Mouse (Mus musculus): ENCODE measurements at regions not wholly inside any gene's neighbourhood (a gene's known extent, or its start where the extent isn't known, plus 50 kb on each side); places are given as distances from the start of the nearest gene placed in this dataset.

DNA sequence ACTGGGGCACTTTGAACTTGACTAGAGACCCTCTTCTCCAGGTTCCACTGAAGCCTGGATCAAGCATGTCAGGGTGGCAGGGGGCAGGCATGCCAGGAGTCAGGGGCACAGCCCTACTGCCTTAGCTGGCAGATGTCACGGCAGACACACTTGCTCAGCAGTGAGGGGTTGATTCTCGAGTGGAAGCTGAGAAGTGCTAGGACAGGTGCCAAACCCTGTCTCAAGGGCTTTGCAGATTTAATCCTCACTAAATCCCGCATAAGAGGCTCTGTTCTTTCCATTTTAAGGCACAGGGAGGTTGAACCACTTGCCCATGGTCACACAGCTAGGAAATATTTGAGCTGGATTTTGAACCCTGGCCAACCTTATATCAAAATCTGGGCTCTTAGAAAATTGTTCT lies 223.5 kb upstream of the Mvb12b start:
- intact Hi-C loops (cut with DNase I): no loop called here
- DNase-seq (ENCODE audit: low spot score): no peak

DNA sequence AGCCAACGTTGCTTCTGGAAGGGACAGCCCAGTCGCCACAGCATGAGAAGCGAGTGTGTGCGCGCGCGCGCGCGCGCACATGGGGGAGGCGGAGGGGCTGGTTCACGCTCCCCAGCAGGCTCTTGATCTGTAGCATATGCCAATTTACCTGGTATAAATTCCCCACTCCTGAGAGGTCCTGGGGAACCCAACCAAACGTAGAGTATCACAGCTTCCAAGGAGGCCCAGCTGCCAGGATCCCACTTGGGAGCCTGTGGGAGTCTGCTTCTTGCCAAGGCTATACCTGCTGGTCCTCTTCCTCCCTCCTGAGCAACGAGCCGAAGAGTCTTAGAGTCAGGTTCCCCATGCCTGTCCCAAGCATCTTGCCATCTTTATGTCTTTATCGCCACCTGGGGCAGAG lies 222.8 kb upstream of the Mvb12b start:
- DNase-seq (ENCODE audit: low spot score): no peak
- intact Hi-C loops (cut with DNase I): no loop called here

DNA sequence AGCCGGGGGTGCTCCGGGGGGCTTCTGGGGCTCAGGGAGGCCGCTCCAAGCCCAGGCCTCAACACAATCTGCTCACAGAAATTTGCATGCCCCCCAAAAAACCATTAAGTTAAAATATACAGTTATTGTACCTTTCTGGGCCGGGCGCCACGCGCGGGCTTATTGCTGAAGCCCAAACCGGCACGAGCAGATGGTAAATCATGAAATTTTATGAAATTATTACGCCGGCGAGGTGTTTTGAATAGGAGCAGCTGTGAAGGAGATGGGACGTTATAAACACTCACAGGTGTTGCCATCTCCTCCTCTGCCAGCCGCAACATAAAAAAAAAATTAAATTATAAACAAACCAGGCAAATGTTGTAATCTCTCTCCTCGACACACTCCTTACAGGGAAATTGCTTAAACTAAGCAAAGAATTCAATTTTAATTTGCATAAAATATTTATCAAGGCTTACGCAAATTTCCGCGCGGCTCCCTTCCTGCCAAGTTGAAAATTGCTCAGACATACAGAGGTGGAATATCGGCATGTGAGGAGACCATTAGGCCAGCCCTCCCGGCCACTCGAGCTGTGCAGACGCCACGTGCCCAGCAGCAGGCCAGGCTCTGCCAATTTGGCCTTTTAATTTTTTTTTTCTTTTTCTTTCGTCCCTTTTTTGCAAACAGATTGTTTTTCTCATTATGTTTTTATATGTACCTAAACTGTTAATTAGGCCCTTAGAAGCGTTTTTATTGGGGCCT lies 220.0 kb upstream of the Mvb12b start:
- no peak for DNase-seq (ENCODE audit: low spot score)
- intact Hi-C loops (cut with DNase I): no loop called here

DNA sequence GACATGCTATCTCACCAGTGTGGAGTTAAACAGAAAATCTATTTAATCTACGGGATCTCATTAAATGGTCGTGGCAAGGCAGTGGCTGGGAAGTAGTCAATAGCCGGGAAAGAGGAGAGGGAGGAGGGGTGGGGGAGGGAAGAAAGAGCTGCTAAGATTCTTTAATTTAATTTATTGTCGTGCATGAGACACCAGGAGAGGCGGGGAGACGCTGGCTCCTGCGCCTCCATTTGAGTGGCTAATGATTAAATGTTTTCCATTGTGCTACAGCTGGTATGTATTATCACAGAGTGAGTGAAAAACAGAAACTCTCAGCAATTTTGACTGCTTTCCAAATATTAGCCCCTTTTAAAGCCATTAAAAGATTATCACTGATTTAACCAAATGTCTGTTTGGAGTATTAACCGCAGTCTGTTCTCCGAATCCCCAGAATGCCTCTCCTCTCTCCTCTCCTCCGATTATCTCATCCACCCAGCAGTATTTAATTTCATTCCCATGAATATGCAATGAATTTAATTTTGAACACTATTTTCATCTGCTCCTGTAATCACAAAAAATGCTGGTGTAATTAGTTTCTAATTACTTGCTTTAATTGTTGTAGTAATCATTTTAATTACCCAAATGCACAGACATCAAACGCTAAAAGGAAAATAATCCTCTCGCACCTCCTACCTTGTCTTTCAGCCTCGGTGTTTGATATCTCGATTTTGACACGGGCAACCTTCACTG lies 219.3 kb upstream of the Mvb12b start:
- no peak for DNase-seq (ENCODE audit: low spot score)
- intact Hi-C loops (cut with DNase I): no loop called here

DNA sequence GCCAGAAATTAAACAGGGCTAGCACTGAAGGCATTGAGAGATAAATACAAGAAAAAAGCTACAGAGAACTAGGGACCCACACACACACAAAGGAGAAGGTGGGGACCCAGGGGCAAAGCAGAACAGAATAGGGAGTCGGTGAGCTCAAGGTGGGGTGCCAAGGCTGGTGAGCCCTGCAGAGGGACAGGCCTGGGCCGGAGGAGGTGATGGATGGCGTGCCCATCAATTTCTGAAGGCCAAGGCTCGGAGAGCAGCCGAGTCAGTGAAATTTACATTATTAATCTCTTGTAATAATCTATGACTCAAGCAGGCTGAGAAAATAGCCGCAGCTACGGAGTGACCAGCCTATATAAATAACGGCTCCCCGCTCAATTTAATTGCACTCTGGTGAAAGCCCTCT lies 218.5 kb upstream of the Mvb12b start:
- intact Hi-C loops (cut with DNase I): no loop called here
- DNase-seq (ENCODE audit: low spot score): no peak

DNA sequence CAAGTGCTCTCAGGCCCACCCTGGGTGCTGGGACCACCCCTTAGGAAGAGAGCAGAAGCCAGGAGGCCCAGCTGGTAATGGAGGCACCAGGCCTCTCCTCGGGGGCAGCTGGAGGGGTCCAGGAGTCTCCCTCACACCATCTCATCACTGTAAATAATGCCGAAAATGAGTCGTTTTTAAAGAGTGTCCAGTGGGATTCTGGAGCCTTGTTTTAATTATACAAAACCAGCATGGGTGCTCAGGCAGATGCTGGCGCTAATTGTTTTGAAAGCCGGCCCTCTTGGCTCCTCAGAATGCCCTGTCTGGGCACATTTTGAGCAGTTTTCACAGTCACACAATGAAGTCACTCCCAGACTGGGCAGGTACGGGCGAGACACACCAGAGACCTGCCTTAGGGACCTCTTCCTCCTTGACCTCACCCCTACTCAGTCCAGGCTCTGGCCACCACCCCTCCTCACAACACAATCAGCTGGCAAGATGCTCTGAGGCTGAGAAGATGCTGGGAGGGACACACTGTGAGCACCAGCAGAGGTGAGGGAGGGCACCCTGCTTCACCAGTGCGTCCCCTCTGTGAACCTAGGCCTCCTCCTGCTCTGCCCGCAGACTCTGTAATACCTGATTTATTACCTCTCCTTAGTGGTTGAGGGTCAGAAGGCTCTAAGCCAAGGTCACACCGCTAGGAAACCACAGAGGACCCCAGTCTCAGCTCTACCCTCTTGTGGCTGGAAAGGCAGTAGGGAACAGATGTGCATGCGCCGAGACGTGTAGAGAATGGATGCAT lies 217.7 kb upstream of the Mvb12b start:
- intact Hi-C loops (cut with DNase I): no loop called here
- DNase-seq (ENCODE audit: low spot score): no peak

DNA sequence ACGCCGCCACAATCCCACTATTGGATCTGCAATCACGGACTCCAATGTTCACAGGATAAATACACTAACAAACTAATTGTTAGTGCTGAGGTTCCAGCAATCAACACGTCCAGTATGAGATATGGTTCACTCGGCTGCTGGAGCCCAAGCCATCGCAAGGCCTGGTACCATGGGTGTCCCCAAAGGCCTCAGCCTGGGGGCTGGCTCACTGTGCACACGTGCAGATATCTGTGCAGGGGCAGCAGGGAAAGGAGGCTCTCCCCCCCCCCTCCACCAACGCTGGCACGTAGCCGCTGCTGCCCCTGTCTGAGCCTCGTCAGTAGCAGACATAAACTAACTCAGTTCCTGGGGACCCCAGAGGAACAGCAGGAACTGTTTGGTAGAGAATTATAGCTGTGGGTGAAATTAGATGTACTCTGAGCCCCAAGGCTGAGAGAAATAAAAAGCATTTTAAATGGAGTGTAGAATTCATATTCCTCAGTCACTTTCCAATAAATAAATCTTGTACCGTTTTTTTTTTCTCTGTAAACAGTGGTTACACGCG lies 210.3 kb upstream of the Mvb12b start:
- intact Hi-C loops (cut with DNase I): no loop called here
- DNase-seq (ENCODE audit: low spot score): no peak

DNA sequence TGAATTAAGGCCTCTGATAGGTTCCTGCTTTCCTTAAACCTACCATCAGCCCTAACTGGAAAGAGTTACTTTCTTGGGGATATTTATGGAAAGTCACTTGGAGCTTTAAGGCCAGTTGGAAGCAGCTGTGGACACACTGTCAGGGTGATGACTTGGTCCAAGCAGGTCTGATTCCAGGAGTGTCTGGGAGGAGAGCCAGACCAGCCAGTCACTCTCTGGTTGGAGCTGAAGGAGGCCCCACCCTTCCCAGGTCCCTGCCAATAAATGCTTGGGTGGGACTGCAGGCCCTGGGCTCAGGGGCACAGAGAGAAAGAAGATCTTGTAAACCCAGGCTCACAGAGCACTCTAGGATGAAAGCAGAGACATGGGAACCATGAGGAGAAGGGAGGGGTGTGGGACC lies 208.8 kb upstream of the Mvb12b start:
- peak; percentile 7 for DNase-seq (ENCODE audit: low spot score)
- intact Hi-C loops (cut with DNase I): no loop called here

DNA sequence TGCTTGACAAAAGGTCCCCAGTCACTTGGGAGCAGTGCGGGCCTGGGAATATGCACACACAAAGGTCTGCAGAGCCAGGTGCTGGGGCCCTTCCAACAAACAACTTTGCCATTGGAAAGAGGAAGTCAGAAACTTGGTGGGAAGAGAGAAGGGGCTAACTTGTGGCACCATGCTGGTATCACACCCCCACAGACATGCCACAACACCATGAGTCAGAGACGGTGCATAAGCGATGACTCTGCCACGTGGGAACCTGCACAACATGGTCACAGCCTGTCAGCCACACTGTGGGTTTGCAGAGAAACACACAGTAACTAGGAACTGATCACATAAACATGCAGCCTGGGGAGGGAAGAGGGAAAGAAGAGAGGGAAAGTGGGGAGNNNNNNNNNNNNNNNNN lies 201.1 kb upstream of the Mvb12b start:
- intact Hi-C loops (cut with DNase I): no loop called here
- no peak for DNase-seq (ENCODE audit: low spot score)

DNA sequence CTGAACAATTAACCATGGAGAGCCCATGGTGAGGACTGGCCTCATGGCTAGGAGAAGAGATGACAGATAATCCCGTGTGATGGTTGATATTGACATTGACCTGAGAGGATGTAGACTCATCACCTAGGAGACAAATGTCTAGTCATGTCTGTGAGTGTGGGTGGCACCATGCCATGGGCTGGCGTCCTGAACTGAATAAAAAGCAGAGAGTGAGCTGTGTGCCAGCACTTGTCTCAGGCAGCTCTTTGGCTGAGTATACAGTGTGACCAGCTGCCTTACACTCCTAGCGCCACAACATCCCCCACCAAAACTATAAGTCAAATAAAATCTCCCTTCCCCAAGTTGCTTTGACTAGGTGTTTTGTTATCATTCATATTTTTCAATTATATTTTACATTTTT lies 198.4 kb upstream of the Mvb12b start:
- intact Hi-C loops (cut with DNase I): no loop called here
- DNase-seq (ENCODE audit: low spot score): no peak

DNA sequence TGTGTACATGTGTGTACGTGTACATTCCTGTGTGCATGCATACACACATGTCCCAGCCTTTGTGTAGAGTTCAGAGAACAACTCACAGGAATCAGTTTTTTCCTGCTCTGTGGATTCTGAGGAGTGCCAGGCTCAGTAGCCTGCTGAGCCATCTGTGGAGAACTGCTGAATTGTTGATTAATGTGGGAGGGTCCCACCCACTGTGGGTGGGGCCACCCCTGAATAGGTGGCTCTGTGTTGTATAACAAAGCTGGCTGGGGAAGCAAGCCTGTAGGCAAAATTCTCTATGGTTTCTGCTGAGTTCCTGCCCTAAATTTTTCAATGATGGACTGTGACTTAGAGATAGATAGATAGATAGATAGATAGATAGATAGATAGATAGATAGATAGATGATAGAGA lies 196.8 kb upstream of the Mvb12b start:
- no peak for DNase-seq (ENCODE audit: low spot score)
- intact Hi-C loops (cut with DNase I): no loop called here

DNA sequence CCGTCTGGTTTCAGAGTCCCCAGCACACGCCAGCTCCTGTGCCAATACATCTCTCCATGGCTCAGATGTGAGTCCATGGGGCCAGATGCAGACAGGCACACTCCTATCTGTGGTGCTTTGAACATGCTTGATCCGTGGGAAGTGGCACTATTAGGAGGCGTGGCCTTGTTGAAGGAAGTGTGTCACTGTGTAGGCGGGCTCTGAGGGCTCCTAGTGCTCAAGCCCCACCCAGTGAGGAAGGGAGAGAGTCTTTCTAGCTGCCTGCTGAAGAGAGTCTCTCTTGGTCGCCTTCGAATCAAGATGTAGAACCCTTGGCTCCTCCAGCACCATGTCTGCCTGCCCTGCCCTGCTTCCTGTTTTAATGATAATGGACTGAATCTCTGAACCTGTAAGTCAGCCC lies 194.7 kb upstream of the Mvb12b start:
- no peak for DNase-seq (ENCODE audit: low spot score)
- intact Hi-C loops (cut with DNase I): no loop called here

DNA sequence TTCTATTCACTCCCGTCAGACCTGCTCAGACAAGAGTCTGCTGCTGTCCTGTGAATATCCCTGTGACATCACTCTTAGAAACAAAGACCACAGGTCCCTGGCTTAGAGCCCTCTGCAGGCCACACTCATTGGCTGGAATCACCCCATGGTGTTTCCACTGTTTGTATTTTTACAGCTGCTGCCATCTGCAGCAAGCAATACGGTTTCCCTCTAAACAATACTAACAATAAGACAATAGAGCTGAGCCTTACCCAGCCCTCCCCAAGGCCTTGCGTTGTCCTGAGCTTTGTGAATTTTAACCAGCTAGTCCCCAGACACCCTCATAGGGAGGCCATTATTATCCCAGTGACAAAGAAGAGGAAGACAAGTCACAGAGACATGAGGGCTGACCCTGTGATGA lies 192.4 kb upstream of the Mvb12b start:
- no peak for DNase-seq (ENCODE audit: low spot score)
- intact Hi-C loops (cut with DNase I): no loop called here

DNA sequence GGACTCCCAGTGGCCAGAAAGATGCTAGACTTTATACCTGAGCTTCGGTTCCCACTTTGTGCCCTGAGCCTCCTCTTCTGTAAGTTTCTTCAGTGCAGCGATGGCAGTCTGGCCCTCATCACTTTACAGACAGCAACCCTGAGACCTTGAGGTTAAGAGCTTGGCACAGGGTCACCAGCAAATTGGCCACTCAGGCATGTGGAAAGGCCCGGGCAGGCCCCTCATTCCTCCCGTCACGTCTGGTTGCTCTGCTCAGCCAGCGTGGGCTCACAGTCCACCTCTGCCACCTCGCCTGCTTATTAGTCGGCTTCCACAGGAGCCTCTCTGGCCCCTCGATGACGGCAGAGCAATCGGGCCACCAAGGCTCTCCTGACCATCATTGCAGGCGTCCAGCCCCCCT lies 191.5 kb upstream of the Mvb12b start:
- DNase-seq (ENCODE audit: low spot score): no peak
- intact Hi-C loops (cut with DNase I): no loop called here

DNA sequence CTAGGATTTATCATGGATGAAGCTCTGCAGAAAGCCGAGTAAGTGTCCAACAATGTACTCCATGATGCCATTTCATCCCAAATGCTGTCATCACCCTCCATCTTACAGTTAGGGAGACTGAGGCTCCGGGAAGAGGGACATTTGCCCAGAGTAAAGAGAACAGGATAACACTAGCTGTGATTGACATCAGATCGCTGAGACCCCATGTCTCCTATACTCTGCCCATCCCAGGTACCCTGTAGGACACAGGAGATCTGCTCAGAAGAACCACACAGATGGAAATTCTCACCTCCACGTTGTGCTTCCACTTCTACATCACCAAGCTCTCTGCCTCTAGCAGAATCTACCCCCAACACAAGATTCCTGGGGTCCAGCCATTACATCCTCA lies 191.1 kb upstream of the Mvb12b start:
- no peak for DNase-seq (ENCODE audit: low spot score)
- intact Hi-C loops (cut with DNase I): no loop called here

DNA sequence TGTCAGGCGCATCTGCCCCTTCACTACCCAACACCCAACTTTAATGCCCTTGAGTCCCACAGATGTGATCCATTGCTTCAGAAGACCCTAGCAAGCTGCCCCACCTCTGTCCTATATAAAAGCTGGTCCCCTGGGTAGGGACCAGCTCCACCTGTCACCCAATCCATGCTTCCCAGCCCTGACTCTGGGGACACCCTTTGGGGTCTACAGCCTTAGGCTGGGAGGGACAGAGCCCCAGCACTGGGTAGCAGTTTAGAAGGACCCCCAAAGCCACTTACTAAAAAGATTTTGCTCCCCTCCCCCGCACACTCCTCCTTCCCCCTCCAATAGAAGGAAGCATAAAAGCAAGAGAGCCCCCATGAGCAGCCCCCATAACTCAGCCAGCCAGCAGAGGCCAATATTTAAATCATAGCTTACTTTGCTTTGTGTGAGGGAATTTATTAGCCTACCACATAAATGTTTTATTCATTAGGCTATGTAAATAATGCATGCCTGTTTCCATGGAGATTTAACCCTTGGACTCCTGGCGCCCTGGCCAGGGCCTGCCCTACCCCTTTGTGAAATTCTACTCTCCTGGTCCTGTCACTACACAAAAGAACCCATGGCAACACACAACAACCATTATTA lies 190.6 kb upstream of the Mvb12b start:
- intact Hi-C loops (cut with DNase I): no loop called here
- DNase-seq (ENCODE audit: low spot score): no peak

DNA sequence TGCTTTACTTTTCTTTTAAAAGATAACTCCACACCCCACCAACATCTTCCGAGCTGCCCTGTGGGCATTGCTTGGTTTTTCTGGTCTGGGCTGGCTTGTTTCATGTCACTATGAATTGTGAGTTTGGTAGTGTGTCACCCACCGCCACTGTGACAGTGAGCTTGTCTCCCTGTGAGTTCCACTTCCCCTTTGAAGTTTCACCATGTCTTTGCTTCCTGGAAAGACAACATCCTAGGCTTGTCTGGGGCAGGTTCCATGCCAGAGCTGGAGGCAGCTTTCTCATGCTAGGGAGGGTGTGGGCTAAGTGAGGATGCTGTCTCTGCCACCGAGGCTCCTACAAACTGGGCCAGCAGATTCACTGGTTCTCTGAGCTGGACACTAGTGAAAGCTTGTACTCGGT lies 188.6 kb upstream of the Mvb12b start:
- intact Hi-C loops (cut with DNase I): no loop called here

DNA sequence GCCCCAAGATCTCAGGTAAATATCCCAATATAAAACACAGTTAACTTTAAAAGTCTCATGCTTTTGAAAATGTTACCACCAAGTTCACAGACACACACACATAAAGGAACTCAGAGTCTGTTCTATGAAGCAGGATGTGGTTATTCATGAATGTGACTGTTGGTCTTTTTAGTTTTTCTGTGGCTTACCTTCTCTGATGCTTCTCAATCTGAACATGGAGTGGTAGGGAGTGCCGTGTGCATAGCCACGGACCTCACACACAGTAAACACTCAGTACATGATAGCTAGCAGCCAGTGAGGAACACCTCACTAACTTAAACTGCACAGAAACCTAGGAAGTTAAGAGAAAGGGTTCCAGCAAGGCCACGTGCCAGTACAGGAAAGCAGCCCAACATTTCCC lies 186.3 kb upstream of the Mvb12b start:
- intact Hi-C loops (cut with DNase I): no loop called here
- no peak for DNase-seq (ENCODE audit: low spot score)

More for the DNA sequence above, 188.6 kb upstream of the Mvb12b start:
- DNase-seq (ENCODE audit: low spot score): no peak

DNA sequence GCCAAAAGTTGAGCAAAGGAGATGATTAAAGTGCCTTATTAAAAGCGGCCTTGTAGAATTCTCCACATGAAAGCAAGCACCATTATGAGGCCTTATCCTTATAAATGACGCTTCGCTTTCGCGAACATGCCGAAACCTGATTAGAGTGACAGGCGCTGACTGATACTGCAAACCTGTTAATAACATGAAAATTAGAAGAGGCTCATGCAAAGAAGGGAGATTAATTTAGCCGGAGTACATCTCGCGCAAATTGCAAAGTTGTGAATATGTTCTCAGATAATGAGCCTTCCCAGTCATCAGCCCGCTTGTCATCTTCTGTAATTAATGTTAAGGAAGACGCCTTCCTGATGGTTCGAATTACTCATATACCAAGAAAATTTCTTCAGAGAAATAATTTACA lies 177.8 kb upstream of the Mvb12b start:
- intact Hi-C loops (cut with DNase I): no loop called here
- DNase-seq (ENCODE audit: low spot score): no peak

DNA sequence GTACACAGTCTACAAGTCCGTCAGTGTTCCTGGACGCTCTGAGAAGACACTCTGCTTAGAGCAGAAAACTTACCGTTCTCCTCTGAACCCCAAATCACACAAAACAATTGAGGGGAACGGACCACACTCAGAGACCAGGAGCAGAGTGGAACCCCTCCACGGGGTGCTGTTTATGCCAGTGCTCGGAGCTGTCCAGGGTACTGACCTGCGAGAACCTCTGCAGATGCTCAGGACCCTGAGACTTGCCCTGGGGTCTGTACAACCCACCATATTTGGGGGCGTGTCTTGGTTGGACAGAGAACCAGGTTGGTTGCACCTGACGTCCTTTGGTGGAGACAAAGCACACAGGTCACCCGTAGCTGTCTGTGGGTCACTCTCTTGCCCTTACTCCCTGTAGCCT lies 177.3 kb upstream of the Mvb12b start:
- intact Hi-C loops (cut with DNase I): no loop called here
- no peak for DNase-seq (ENCODE audit: low spot score)

DNA sequence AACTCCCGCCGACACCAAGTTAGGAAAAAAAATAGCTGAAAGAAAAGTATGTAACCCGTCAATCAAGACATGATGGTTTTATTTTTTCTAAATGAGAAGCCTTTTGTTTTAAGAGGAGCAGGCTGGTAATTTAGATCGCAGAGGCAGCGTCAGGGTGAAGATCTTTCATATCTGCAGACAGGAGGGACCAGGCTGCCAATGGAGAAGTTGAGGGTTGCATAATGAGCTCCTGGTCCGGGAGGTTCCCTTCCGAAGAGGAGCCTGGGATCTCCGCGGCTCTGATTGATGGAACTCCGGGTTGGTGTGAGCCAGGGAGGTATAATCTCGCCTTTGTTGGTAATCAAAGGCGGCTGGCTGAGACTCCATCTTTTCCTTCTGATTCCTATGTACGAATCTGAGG lies 168.8 kb upstream of the Mvb12b start:
- no peak for DNase-seq (ENCODE audit: low spot score)

More for the DNA sequence above, 168.8 kb upstream of the Mvb12b start:
- intact Hi-C loops (cut with DNase I): no loop called here

Data from heart, postnatal 25 days (tissue).